Mouse (Mus musculus): ENCODE data around the gene Galns. TPM values are rescaled to one million over a fixed set of nuclear protein-coding genes. Genes with fewer than 3 reads are reported as not detected.

Galns gene
- polyA plus RNA-seq, 1 experiment from 2014 or later: 7.6 TPM

- 89% methylated on average over 3 of the region's 3 CpGs for WGBS
- ATAC-seq (ENCODE audit: insufficient number of reproducible peaks, insufficient read depth, low FRiP score, low TSS enrichment, low read depth): no peak
- no peaks in the 10 kb centered on the region for H3K9me3 ChIP-seq
- no peaks in the 10 kb centered on the region for H3K27me3 ChIP-seq
- H3K4me2 ChIP-seq: peak overlapping the region; percentile 84
- H3K4me3 ChIP-seq: peak overlapping the region; percentile 83; the same call in 1 of the 2 replicates
- peaks cover 5% of the 10 kb centered on the region; the same call in 1 of the 2 replicates for H3K36me3 ChIP-seq
- H3K9ac ChIP-seq: peak overlapping the region; percentile 91
- H3K27ac ChIP-seq: peak overlapping the region; percentile 22; the same call in 1 of the 2 replicates
- H3K4me1 ChIP-seq: peaks cover 45% of the 10 kb centered on the region
These were observed 62.3 kb downstream of the Galns start for GRCm38 (mm10) chr8:122548891-122549439.

GRCm38 (mm10) chr8:122548331-122548730 lies 62.9 kb downstream of the Galns start:
- Histone ChIP-seq H3K9ac (peak overlapping the region; percentile 41; the same call in 1 of the 2 replicates), H3K27ac (peak overlapping the region; percentile 16; the same call in 1 of the 2 replicates), H3K4me3 (no peak overlapping the region), H3K27me3 (no peaks in the 10 kb centered on the region), H3K4me2 (peak overlapping the region; percentile 84; the same call in 1 of the 2 replicates), H3K4me1 (peaks cover 45% of the 10 kb centered on the region), H3K9me3 (no peaks in the 10 kb centered on the region), H3K36me3 (peaks cover 8% of the 10 kb centered on the region; the same call in 1 of the 2 replicates)
- ATAC-seq (ENCODE audit: insufficient number of reproducible peaks, insufficient read depth, low FRiP score, low TSS enrichment, low read depth): no peak
- 74% methylated on average over 13 of the region's 13 CpGs for WGBS

- H3K4me2 ChIP-seq: peak overlapping the region; percentile 84
- H3K27ac ChIP-seq: peak overlapping the region; percentile 39; the same call in 1 of the 2 replicates
These were observed 63.4 kb downstream of the Galns start for GRCm38 (mm10) chr8:122547815-122548214.

GRCm38 (mm10) chr8:122546811-122547453 lies 64.3 kb downstream of the Galns start:
- Histone ChIP-seq H3K27ac (peak overlapping the region; percentile 39), H3K27me3 (no peaks in the 10 kb centered on the region), H3K36me3 (peaks cover 15% of the 10 kb centered on the region; the same call in 1 of the 2 replicates), H3K4me3 (no peak overlapping the region), H3K9ac (peak overlapping the region; percentile 41), H3K9me3 (no peaks in the 10 kb centered on the region), H3K4me1 (peaks cover 45% of the 10 kb centered on the region), H3K4me2 (peak overlapping the region; percentile 84; the same call in 1 of the 2 replicates)
- ATAC-seq (ENCODE audit: insufficient number of reproducible peaks, insufficient read depth, low FRiP score, low TSS enrichment, low read depth): no peak
- WGBS: 82% methylated on average over 24 of the region's 24 CpGs

More at GRCm38 (mm10) chr8:122547815-122548214, 63.4 kb downstream of the Galns start:
- no peak for ATAC-seq (ENCODE audit: insufficient number of reproducible peaks, insufficient read depth, low FRiP score, low TSS enrichment, low read depth)
- Histone ChIP-seq H3K4me1 (peaks cover 45% of the 10 kb centered on the region), H3K4me3 (no peak overlapping the region), H3K36me3 (peaks cover 13% of the 10 kb centered on the region; the same call in 1 of the 2 replicates), H3K27me3 (no peaks in the 10 kb centered on the region), H3K9ac (peak overlapping the region; percentile 41; the same call in 1 of the 2 replicates), H3K9me3 (no peaks in the 10 kb centered on the region)
- 41% methylated on average over 5 of the region's 5 CpGs for WGBS

GRCm38 (mm10) chr8:122546066-122546755 lies 65.1 kb downstream of the Galns start:
- ATAC-seq (ENCODE audit: insufficient number of reproducible peaks, insufficient read depth, low FRiP score, low TSS enrichment, low read depth): no peak

GRCm38 (mm10) chr8:122544138-122544537 lies 67.1 kb downstream of the Galns start:
- Histone ChIP-seq H3K27me3 (no peaks in the 10 kb centered on the region), H3K9ac (no peak overlapping the region), H3K36me3 (peaks cover 15% of the 10 kb centered on the region; the same call in 1 of the 2 replicates), H3K27ac (no peak overlapping the region), H3K4me1 (peaks cover 33% of the 10 kb centered on the region), H3K4me3 (no peak overlapping the region), H3K4me2 (no peak overlapping the region), H3K9me3 (no peaks in the 10 kb centered on the region)
- 86% methylated on average over 8 of the region's 8 CpGs for WGBS
- ATAC-seq (ENCODE audit: insufficient number of reproducible peaks, insufficient read depth, low FRiP score, low TSS enrichment, low read depth): no peak

More at GRCm38 (mm10) chr8:122546066-122546755, 65.1 kb downstream of the Galns start:
- Histone ChIP-seq H3K4me2 (0 out of 2 replicates have a peak overlapping the region, but pooled peaks have one; percentile 84), H3K27ac (no peak overlapping the region), H3K9me3 (no peaks in the 10 kb centered on the region), H3K36me3 (peaks cover 15% of the 10 kb centered on the region; the same call in 1 of the 2 replicates), H3K27me3 (no peaks in the 10 kb centered on the region), H3K4me1 (peaks cover 45% of the 10 kb centered on the region), H3K4me3 (no peak overlapping the region), H3K9ac (peak overlapping the region; percentile 41; the same call in 1 of the 2 replicates)
- WGBS: 88% methylated on average over 6 of the region's 7 CpGs

GRCm38 (mm10) chr8:122538310-122539076 lies 72.8 kb downstream of the Galns start:
- H3K27ac ChIP-seq: no peak overlapping the region
- peaks cover 25% of the 10 kb centered on the region for H3K4me1 ChIP-seq
- H3K4me3 ChIP-seq: no peak overlapping the region
- H3K9ac ChIP-seq: no peak overlapping the region
- no peaks in the 10 kb centered on the region for H3K27me3 ChIP-seq
- H3K36me3 ChIP-seq: peaks cover 9% of the 10 kb centered on the region; the same call in 1 of the 2 replicates
- no peaks in the 10 kb centered on the region for H3K9me3 ChIP-seq
- WGBS: 91% methylated on average over 9 of the region's 9 CpGs
- ATAC-seq (ENCODE audit: insufficient number of reproducible peaks, insufficient read depth, low FRiP score, low TSS enrichment, low read depth): no peak
- no peak overlapping the region for H3K4me2 ChIP-seq

- H3K4me2 ChIP-seq: 0 out of 2 replicates have a peak overlapping the region, but pooled peaks have one; percentile 31
- peaks cover 29% of the 10 kb centered on the region for H3K4me1 ChIP-seq
- no peak overlapping the region for H3K4me3 ChIP-seq
- H3K36me3 ChIP-seq: 0 out of 2 replicates have a peak, but pooled peaks cover 2% of the 10 kb centered on the region
- WGBS: 83% methylated on average over 2 of the region's 2 CpGs
- peak overlapping the region; percentile 55 for H3K27ac ChIP-seq
- no peak for ATAC-seq (ENCODE audit: insufficient number of reproducible peaks, insufficient read depth, low FRiP score, low TSS enrichment, low read depth)
- H3K9ac ChIP-seq: no peak overlapping the region
- no peaks in the 10 kb centered on the region for H3K27me3 ChIP-seq
- H3K9me3 ChIP-seq: no peaks in the 10 kb centered on the region
These were observed 73.5 kb downstream of the Galns start for GRCm38 (mm10) chr8:122537812-122538211.

- H3K9ac ChIP-seq: 0 out of 2 replicates have a peak overlapping the region, but pooled peaks have one; percentile 16
- no peak overlapping the region for H3K4me3 ChIP-seq
- H3K27ac ChIP-seq: peak overlapping the region; percentile 55
- no peaks in the 10 kb centered on the region for H3K36me3 ChIP-seq
- 36% methylated on average over 6 of the region's 6 CpGs for WGBS
- peak; percentile 76 for ATAC-seq (ENCODE audit: insufficient number of reproducible peaks, insufficient read depth, low FRiP score, low TSS enrichment, low read depth)
- H3K4me2 ChIP-seq: peak overlapping the region; percentile 31
- H3K27me3 ChIP-seq: no peaks in the 10 kb centered on the region
- H3K4me1 ChIP-seq: peaks cover 34% of the 10 kb centered on the region
- no peaks in the 10 kb centered on the region for H3K9me3 ChIP-seq
These were observed 74.2 kb downstream of the Galns start for GRCm38 (mm10) chr8:122537033-122537432.

GRCm38 (mm10) chr8:122531312-122531711 lies 80.0 kb downstream of the Galns start:
- no peak for ATAC-seq (ENCODE audit: insufficient number of reproducible peaks, insufficient read depth, low FRiP score, low TSS enrichment, low read depth)

More at GRCm38 (mm10) chr8:122531312-122531711, 80.0 kb downstream of the Galns start:
- H3K4me3 ChIP-seq: no peak overlapping the region
- 0 out of 2 replicates have a peak overlapping the region, but pooled peaks have one; percentile 51 for H3K9ac ChIP-seq
- no peaks in the 10 kb centered on the region for H3K27me3 ChIP-seq
- H3K36me3 ChIP-seq: peaks cover 7% of the 10 kb centered on the region; the same call in 1 of the 2 replicates
- no peaks in the 10 kb centered on the region for H3K9me3 ChIP-seq
- H3K4me1 ChIP-seq: peaks cover 26% of the 10 kb centered on the region
- H3K27ac ChIP-seq: no peak overlapping the region
- no peak overlapping the region for H3K4me2 ChIP-seq
- WGBS: 77% methylated on average over 8 of the region's 8 CpGs
